Mouse (Mus musculus): ENCODE data around the gene Zmiz1. TPM values are rescaled to one million over a fixed set of nuclear protein-coding genes. Genes with fewer than 3 reads are reported as not detected.

Gene Zmiz1
- polyA plus RNA-seq, 1 experiment = 45.9 TPM

DNA sequence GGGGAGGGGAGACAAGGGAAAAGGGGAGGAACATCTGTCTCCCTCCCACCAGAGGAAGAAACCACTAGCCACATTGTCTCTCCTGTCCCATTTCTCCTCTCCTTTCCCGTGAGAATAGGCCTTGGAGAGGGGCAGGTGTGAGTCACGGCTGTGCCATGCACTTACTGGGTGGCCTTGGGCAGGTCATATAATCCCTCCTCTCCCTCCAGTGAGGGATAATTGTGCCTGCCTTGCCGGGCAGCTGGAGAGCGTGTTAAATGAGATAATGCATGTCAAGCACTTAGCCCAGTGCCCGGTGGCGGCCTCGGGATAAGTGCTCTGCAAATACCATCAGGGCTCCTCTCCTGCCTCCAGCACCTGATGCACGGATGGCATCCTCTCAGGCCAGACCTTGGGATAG lies 95.8 kb downstream of the Zmiz1 start:
- DNase-seq (ENCODE audit: extremely low spot score in 1 of 2, low spot score in 1 of 2) = no peak

DNA sequence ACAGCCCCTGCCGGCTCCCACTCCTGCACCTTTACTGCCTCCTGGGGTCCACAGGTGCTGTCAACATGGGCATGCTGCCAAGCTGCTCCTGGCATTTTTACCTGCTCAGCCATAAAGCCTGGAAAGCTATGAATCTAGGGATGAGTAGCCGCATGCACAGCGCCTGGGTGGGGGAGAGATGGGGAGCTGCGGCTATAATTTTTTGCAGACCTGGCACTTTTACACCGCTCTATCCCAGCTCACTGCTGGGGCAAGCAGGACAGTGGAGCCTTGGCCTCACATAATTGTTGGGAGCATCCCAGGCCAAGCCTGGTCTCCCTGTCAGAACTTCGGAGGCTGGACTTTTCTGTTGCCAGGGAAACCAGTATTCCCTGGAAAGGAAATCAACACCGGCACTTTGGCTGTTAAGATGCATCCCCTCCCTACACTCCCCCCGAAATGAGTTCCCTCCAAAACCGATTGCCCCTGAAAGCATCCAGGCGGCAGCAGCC lies 96.4 kb downstream of the Zmiz1 start:
- DNase-seq (ENCODE audit: extremely low spot score in 1 of 2, low spot score in 1 of 2) = no peak

DNA sequence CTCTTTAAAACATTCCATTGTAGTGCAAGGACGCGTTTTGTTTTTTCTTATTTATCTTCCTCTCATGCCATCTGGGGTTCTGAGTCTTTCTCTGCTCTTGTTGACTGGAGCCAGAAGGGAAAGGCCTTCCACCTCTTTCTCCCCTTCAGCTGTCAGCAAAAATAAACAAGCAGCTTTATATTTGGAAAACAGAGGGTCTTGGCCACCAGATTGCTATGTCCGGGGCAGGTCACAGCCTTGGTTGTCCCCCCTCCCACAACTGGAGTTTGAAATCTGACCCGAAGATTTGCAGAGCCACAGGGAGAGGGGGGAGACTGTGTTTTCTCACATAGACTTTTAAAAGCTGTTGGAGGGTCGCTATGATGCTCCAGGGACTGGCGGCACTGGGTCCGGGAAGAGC lies 96.9 kb downstream of the Zmiz1 start:
- DNase-seq (ENCODE audit: extremely low spot score in 1 of 2, low spot score in 1 of 2) = no peak

DNA sequence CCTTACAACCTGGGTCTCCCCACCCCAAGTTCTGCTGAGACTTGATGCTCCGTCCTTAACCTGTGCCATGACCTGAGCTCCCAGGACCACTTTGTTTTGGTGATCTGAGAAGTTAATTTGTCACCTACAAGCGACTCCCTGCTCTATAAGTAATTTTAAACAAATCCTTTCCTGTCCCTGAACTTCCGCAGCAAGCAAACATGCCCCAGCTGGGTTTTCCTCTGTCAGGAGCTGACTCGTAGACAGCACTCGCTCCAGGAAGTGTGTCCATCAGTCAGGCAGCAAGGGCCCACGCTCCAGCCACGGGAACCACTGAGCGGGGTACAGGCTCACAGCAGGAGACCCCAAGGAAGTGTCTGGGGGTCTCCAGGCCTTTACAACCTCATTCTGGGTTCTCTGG lies 98.0 kb downstream of the Zmiz1 start:
- no peak for DNase-seq (ENCODE audit: extremely low spot score in 1 of 2, low spot score in 1 of 2)

DNA sequence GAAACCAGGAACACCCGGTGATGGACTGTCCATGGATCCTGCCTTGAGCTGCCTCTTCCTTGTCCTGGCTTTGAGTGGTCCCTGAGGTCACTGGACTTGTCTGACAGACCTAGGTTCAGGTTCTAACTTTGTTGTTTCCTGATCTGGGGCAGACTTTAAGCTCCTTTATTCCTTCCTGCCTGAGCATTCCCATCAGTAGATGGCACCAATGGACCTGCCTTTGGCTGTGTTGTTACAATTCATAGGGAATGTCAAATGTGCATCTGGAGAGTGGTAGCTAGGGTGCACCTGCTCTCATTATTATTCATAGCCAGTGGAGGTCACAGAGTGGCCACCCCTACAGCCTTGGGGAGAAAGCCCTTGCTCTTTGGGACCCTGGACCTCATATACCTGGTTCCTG lies 99.5 kb downstream of the Zmiz1 start:
- DNase-seq (ENCODE audit: extremely low spot score in 1 of 2, low spot score in 1 of 2) = no peak

DNA sequence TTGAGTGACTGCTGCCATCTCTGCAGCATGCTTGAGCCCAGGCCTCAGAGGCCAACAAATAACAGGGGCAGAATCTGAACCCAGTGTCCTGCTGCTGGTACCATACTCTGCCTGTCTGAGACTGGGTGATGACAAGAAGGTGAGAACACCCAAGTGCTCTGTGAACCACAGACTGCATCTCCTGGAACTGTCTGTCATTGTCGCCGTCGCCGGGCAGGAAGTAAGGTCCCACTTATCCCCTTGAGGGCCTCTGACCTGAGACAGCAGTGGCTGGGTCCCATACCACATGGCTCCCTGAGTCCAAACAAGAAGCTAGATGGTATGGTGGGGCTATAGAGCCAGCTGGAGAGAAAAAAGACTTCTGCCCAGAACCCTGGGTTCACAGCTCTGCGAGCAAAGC lies 100.9 kb downstream of the Zmiz1 start:
- no peak for DNase-seq (ENCODE audit: extremely low spot score in 1 of 2, low spot score in 1 of 2)

DNA sequence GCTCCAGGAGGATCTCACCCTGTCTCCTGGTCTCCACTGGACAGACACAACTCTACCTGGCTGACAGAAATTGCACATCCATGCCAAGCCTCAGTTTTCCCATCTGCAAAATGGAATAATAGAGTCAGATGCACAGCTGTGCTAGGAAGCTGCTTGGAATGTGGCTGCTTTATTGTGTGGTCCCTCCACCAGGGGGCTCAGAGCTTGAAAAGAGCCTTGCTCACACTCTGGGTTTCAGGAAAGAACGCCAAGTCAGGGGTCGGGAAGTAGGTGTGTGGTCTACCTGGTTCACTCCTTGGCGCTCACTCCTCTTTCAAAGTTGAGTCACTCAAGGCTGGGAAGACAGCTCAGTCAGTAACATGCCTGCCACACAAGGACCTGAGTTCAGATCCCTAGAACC lies 101.9 kb downstream of the Zmiz1 start:
- DNase-seq (ENCODE audit: extremely low spot score in 1 of 2, low spot score in 1 of 2) = no peak

DNA sequence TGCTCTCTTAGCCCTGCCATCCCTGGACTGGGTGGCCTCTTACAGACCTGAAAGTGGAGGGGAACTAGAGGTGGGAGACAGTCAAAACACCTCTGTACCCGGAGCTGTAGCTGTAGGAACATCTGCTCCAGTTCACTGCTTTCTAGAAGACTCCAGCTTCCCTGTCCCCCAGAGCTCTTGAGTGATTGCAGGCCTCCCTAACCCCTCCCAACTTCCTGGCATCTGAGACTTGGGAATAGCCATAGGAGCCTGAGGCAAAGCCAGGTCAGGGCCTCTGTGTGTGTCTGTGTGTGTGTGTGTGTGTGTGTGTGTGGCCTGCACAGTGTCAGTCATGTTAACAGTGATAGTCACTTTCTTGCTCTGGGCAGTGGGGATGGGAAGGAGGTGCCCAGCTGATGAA lies 102.7 kb downstream of the Zmiz1 start:
- no peak for DNase-seq (ENCODE audit: extremely low spot score in 1 of 2, low spot score in 1 of 2)

DNA sequence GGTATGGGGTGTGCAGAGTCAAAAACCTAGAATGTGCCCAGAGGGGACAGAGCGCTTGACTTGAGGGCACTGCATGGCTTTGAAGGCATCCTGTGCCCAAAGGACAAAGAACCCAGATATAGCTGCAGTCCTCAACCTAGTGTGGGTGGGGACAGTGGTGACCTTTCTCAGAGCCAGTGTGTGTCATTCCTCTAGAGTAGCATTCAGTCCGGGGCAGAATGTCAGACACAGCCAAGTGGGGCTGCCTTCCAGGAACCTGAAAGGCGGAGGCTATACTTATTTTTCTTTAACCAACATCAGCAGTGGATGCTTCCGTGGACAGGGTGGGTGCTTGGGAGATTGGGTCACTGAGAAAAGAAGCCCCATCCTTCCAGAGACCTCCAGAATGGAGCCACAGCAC lies 103.5 kb downstream of the Zmiz1 start:
- no peak for DNase-seq (ENCODE audit: extremely low spot score in 1 of 2, low spot score in 1 of 2)

DNA sequence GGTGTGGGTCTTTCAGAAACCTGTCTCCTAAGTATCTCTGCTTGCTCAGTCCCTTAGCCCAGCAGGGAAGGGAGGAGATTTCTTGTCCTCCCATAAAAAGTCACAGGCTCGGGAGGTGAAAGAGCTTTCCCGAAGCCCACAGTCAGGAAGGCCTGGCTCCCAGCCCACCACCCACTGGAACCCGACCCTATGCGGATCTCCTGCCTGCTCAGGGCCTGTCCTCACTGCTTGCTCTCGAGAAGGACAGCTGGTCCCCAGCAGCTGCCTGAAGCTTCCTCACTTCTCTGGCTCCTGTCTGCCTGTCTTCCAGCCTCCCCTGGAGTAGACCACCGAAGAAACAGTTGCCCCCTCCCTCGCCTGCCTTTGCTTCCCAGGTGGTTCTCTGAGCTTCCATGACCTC lies 103.9 kb downstream of the Zmiz1 start:
- no peak for DNase-seq (ENCODE audit: extremely low spot score in 1 of 2, low spot score in 1 of 2)

DNA sequence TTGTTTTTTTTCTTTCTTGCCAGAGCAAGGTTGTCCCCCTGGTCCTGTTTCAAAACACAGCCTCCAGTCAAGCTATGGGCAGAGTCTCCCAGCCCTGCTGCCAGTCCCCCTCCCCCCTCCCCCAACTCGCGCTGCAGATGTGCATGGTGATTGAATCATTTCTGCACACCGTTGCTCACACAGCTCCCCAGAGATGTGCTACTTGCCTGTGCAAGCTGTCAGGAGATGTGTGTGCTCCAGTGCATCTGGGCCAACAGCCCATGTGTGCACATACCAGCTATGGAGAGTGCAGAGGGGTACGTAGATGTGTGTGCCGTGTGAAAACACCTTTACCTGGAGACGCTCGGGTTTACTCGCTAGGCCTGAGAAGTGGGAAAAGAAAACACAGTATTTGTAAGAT lies 105.6 kb downstream of the Zmiz1 start:
- no peak for DNase-seq (ENCODE audit: extremely low spot score in 1 of 2, low spot score in 1 of 2)

DNA sequence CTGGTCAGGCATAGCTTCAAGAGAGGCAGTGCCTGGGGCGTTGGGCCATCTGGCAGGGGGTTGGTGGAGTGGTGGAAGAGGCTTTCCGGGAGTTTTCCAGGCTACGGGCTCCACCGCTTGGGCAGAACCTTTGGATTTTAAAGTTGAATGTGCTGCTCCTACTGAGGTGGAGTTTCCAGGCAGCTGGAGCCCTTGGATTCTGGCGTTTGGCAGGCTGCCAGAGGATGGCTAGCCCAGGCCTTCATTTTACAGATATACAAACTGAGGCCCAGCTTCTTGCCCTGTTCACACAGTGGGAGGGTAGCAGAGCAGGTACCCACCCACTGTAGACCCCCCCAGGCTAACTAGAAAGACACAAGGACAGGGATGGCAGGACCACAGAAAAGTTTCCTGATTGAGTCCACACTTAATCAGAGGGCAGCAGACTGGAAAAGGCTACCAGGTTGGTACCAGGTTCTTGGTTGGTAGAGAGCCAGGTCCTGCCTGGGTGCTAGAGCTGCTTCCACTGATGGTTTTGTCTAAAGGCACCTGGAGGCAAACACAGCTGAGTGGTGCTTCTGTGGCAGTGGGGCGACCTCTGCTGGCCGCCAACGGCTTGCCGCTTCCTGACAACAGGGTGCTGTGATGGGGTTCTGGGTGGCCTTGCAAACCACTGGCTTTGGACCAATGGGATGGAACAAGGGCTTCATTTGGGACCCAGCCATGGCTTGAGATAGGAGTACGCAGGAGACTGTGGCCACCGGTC lies 106.5 kb downstream of the Zmiz1 start:
- DNase-seq (ENCODE audit: extremely low spot score in 1 of 2, low spot score in 1 of 2) = peak; percentile 54 to 93

DNA sequence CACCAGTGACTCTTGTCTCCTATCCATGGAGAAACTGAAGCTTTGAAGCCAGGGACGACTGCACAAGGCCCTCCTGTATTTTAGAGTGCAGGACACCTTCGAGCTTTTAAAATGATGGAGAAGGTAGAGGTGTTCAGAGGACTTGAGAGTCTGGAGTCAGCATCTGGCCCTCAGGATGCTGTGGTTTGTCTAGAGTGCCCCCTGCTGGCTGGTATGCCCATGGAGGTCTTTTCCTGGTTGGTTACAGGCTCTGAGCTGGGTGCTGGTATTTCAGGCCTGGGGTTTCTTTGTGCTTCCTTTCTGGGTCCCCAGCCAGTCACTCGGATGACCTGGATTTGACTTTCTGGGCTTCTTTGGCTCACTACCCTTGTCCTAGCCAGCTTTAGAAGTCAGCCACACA lies 108.3 kb downstream of the Zmiz1 start:
- peak in 1 of 2 experiments; percentile 82 for DNase-seq (ENCODE audit: extremely low spot score in 1 of 2, low spot score in 1 of 2)

DNA sequence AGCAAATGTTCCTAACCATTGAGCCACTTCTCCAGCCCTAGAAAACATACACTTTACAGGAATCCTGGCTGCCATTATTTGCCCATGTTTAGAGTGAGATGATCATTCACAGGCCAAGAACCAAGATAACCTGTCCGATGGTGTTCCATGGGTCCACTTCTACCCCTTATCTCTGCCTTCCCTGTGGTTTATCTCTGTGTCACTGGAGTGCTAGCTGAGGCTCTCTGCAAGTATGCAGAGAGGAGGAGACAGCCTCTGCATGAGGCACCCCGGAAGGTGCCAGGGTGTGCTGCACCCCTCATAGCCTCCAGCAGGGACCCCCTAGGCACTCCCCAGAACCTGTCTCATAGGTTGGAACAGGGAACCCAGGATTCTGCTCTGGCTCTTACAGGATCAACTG lies 108.9 kb downstream of the Zmiz1 start:
- no peak for DNase-seq (ENCODE audit: extremely low spot score in 1 of 2, low spot score in 1 of 2)

DNA sequence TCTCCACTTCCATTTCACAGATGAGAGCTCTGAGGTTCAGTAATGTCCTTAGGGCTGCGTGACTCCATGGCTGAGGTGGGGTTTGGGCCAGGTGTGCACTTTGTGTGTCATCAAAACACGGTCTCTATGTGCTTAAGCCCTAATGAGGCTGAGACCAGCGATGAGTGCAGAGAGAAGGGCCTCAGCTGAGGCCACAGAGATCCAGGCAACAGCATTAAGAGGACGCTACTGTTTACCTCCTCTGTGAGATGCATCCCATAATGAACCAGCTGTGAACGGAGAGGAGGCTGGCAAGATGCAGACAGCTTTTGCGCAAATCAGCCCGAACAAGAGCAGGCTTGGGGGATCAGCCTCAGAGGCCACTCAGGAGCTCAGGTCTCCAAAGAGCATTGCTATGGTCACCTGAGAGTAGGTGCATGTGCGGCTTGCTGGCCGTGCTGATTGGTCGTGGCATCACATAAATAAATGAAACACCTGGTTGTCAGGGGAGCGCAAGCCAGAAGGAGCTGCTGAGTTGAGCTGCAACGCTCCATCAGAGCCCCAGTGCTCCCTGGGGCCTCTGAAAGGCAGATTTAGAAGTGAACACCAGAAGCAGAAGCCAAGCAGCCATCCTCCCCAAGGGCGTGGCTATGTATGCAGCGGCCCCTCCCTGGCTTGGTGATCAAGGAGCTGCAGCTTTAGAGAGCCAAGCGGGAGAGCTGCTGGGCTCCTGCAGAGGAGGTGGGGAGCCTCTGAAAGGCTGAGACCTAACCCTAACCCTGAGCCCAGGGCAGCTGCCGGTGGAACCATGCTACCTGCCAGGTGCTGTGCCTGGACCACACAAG lies 115.3 kb downstream of the Zmiz1 start:
- DNase-seq (ENCODE audit: extremely low spot score in 1 of 2, low spot score in 1 of 2) = peak in 1 of 2 experiments; percentile 25

DNA sequence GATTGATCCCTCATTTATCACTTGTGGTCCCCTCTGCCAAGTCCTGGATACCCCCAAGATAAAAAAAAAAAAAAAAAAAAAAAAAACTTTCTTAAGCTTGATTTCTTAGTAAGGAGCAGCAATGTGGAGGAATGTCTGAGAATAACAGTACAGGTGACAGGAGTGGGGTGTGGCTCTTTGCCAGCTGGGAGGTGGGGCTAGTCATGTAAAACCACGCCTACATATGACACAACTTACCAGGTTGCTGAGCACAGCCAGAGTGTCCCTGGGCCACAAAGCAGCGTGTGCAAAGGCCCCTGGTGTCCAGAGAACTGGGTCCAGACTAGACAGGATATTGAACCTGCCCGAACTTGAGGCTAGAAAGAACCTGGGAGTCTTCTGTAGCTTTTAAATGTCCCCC lies 117.7 kb downstream of the Zmiz1 start:
- DNase-seq (ENCODE audit: extremely low spot score in 1 of 2, low spot score in 1 of 2) = no peak

DNA sequence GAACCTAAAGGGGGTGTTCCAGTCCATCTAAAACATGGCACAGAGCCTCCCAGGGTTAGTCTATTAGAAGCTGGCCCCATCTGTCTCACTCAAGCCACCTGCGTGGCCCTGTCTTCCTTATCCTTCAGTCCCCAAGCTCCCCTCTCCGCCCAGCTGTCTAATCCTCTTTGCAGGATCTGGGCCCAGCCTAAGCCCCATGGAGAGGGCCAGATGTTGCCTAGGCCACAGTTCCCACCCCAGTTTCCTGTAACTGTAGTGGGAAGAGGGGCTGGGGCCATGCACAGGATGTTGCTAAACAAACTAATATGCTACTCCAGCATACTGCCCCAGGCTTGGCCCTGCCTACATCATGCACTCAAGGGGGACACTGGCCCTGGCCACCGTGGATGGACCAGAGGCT lies 118.4 kb downstream of the Zmiz1 start:
- DNase-seq (ENCODE audit: extremely low spot score in 1 of 2, low spot score in 1 of 2) = no peak

DNA sequence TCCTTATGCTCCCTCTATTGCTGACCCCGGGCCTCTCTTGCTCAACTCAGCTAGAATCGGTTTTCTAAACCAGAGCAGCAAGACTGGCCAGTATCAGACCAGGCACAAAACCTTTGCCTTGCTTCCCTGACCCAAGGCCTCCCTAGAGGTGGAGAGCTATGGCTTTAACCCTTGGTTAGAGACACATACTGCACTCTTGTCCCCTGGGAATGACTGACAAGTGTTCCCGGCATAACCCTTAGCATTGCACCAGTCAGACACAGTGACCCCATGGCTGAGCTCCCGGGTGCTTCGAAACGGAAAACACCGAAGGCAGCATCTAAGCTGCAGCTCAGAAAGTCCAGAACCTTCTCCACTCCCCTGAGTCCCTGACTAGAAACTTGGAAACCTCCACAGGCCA lies 120.6 kb downstream of the Zmiz1 start:
- no peak for DNase-seq (ENCODE audit: extremely low spot score in 1 of 2, low spot score in 1 of 2)

DNA sequence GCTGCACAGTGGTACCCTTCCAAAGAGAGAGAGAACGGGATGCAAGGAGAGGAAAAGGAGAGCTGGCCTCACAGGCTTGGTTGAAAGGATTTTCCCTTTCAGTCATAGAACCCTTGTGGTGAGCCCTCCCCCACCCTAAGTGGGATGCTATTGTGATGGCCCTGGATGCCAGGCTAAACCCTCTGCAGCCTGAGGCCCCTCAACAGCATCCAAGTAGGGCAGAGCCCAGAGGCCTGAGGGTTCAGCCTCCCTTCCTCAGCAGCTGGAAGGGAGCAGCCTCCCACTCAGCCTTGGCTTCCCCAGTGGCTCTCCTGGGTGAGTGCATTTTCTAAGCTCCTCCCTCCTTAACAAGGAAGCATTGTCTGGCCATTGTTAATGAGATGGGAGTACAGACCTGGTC lies 121.4 kb downstream of the Zmiz1 start:
- DNase-seq (ENCODE audit: extremely low spot score in 1 of 2, low spot score in 1 of 2) = no peak

DNA sequence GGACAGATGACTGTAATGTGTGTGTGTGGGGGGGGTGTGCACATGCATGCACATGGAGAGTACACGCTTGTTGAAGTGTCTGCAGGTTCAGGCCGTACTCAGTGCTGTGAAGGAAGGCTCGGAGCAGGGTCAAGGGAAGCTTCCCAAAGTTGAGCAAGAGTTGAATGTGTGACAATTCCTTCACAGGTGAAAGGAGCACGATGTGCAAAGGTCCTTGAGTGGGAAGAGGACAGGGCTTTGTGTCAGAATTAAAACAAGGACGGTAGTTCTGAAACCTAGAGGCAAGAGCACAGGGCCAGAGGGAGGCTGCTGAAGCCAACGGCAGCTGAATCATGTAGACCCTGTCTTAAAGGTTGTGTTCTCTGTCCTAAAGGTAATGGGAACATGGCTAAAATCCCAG lies 123.6 kb downstream of the Zmiz1 start:
- no peak for DNase-seq (ENCODE audit: extremely low spot score in 1 of 2, low spot score in 1 of 2)

DNA sequence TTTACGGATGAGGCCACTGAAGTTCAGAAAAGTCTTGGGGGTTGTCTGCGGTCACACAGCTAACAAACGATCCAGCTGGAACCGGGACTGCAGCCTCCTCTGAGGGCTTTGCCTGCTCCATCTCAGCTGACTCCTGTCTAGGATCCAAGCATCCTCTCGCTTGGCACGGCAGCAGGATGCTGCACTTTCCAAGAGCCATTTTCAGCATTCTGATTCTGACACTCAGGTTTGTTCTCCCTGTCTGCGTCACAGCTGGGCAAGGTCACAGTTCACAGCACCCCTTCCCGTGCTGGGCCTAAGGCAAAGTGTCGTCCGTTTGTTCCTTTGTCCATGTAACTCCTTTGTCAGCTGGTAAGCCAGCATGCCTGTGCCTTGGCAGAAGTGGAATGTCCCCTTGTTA lies 124.9 kb downstream of the Zmiz1 start:
- peak in 1 of 2 experiments; percentile 22 for DNase-seq (ENCODE audit: extremely low spot score in 1 of 2, low spot score in 1 of 2)
